ENCODE assay signal across 35 mouse cellular contexts in genomic region chr1:62654436-62654835, GRCm38 (mm10).
"Had no signal": no experiment of that assay in that cellular context is flagged by ENCODE, and none has a peak within 500 bp of the region (broad histone marks: within the 10 kb centered on the region; RNA-seq: fewer than 3 reads in every experiment).

No protein-coding gene starts in this region.

- DNase-seq: heart, postnatal 10 days; heart, postnatal 14 days; heart, postnatal 36 days; heart, postnatal 4 days; kidney, adult 11 months; kidney, adult 18-20 months; kidney, adult 2 months; kidney, adult 8-10 months; kidney, adult 9 months; kidney, postnatal 10 days; kidney, postnatal 14 days; kidney, postnatal 25 days; kidney, postnatal 36 days; kidney, postnatal 4 days; layer of hippocampus, adult 9-11 months; layer of hippocampus, postnatal 36 days had no signal

- H3K27ac ChIP-seq: heart, embryonic 13.5 days; heart, embryonic 15.5 days; hindbrain, embryonic 10.5 days; hindbrain, embryonic 12.5 days; hindbrain, embryonic 13.5 days; hindbrain, embryonic 14.5 days; hindbrain, embryonic 15.5 days; hindbrain, postnatal 0 days; intestine, embryonic 15.5 days; kidney, embryonic 15.5 days; kidney, postnatal 0 days; layer of hippocampus, adult 2 months had no signal

- ATAC-seq: hindbrain, embryonic 16.5 days; hindbrain, postnatal 0 days; inflammation-experienced regulatory T-cells, adult 6 months; intestine, embryonic 15.5 days; intestine, embryonic 16.5 days; intestine, postnatal 0 days had no signal

- H3K9ac ChIP-seq: heart, embryonic 12.5 days; heart, embryonic 13.5 days; heart, embryonic 15.5 days; hindbrain, embryonic 12.5 days; hindbrain, embryonic 13.5 days; hindbrain, embryonic 14.5 days; hindbrain, embryonic 15.5 days; intestine, embryonic 15.5 days; kidney, embryonic 15.5 days had no signal

- H3K36me3 ChIP-seq: heart, embryonic 10.5 days; heart, embryonic 12.5 days; heart, embryonic 13.5 days; heart, embryonic 15.5 days; hindbrain, embryonic 10.5 days; hindbrain, embryonic 12.5 days; hindbrain, embryonic 13.5 days; hindbrain, embryonic 15.5 days; intestine, embryonic 15.5 days; kidney, embryonic 15.5 days had no signal

- H3K4me2 ChIP-seq: heart, embryonic 11.5 days; heart, embryonic 12.5 days; heart, embryonic 13.5 days; heart, embryonic 15.5 days; hindbrain, embryonic 12.5 days; hindbrain, embryonic 13.5 days; hindbrain, embryonic 14.5 days; hindbrain, embryonic 15.5 days; intestine, embryonic 15.5 days; kidney, embryonic 15.5 days had no signal

- H3K4me3 ChIP-seq: heart, embryonic 10.5 days; heart, embryonic 12.5 days; heart, embryonic 13.5 days; heart, embryonic 15.5 days; hindbrain, embryonic 10.5 days; hindbrain, embryonic 12.5 days; hindbrain, embryonic 13.5 days; hindbrain, embryonic 15.5 days; intestine, embryonic 15.5 days; kidney, embryonic 15.5 days; layer of hippocampus, adult 2 months had no signal

- H3K4me1 ChIP-seq: heart, embryonic 13.5 days; heart, embryonic 15.5 days; hindbrain, embryonic 15.5 days; intestine, embryonic 15.5 days; kidney, embryonic 15.5 days had no signal

- H3K27me3 ChIP-seq: heart, embryonic 12.5 days; heart, embryonic 13.5 days; heart, embryonic 15.5 days; hindbrain, embryonic 12.5 days; hindbrain, embryonic 13.5 days; hindbrain, embryonic 15.5 days; intestine, embryonic 15.5 days had no signal

- H3K9me3 ChIP-seq: heart, embryonic 10.5 days; heart, embryonic 12.5 days; heart, embryonic 13.5 days; heart, embryonic 15.5 days; hindbrain, embryonic 10.5 days; hindbrain, embryonic 12.5 days; hindbrain, embryonic 13.5 days; hindbrain, embryonic 15.5 days; intestine, embryonic 15.5 days; kidney, embryonic 15.5 days had no signal
